Mouse (Mus musculus): ENCODE data around the gene Dcaf5.

Dcaf5 gene

GRCm38 (mm10) chr12:80407824-80408223 lies 28.6 kb downstream of the Dcaf5 start:
- DNase-seq (ENCODE audit: low spot score in 2 of 2), result peak in 1 of 2 experiments; percentile 36

- peak in 1 of 2 experiments; percentile 49 for DNase-seq (ENCODE audit: low spot score in 2 of 2)
These were observed 29.8 kb downstream of the Dcaf5 start for GRCm38 (mm10) chr12:80406650-80407049.

GRCm38 (mm10) chr12:80404139-80404538 lies 32.3 kb downstream of the Dcaf5 start:
- DNase-seq (ENCODE audit: low spot score in 2 of 2), result no peak

- DNase-seq (ENCODE audit: low spot score in 2 of 2), result no peak
These were observed 37.3 kb downstream of the Dcaf5 start for GRCm38 (mm10) chr12:80399147-80399546.

- DNase-seq (ENCODE audit: low spot score in 2 of 2), result no peak
These were observed 40.0 kb downstream of the Dcaf5 start for GRCm38 (mm10) chr12:80396397-80396796.

GRCm38 (mm10) chr12:80395270-80395669 lies 41.1 kb downstream of the Dcaf5 start:
- no peak for DNase-seq (ENCODE audit: low spot score in 2 of 2)

- no peak for DNase-seq (ENCODE audit: low spot score in 2 of 2)
These were observed 42.4 kb downstream of the Dcaf5 start for GRCm38 (mm10) chr12:80394045-80394444.

GRCm38 (mm10) chr12:80389448-80389847 lies 47.0 kb downstream of the Dcaf5 start:
- DNase-seq (ENCODE audit: low spot score in 2 of 2), result peak in 1 of 2 experiments; percentile 7

GRCm38 (mm10) chr12:80387326-80387725 lies 49.1 kb downstream of the Dcaf5 start:
- DNase-seq (ENCODE audit: low spot score in 2 of 2), result no peak

- no peak for DNase-seq (ENCODE audit: low spot score in 2 of 2)
These were observed 51.0 kb downstream of the Dcaf5 start for GRCm38 (mm10) chr12:80385361-80385760.

- DNase-seq (ENCODE audit: low spot score in 2 of 2), result no peak
These were observed 52.9 kb downstream of the Dcaf5 start for GRCm38 (mm10) chr12:80383478-80383877.

- no peak for DNase-seq (ENCODE audit: low spot score in 2 of 2)
These were observed 53.6 kb downstream of the Dcaf5 start for GRCm38 (mm10) chr12:80382794-80383193.

- peak in 1 of 2 experiments; percentile 22 for DNase-seq (ENCODE audit: low spot score in 2 of 2)
These were observed 56.5 kb downstream of the Dcaf5 start for GRCm38 (mm10) chr12:80379831-80380457.

- DNase-seq (ENCODE audit: low spot score in 2 of 2), result peak in 1 of 2 experiments; percentile 6
These were observed 57.0 kb downstream of the Dcaf5 start for GRCm38 (mm10) chr12:80379393-80379792.

GRCm38 (mm10) chr12:80377604-80378003 lies 58.8 kb downstream of the Dcaf5 start:
- DNase-seq (ENCODE audit: low spot score in 2 of 2), result no peak

GRCm38 (mm10) chr12:80375721-80376120 lies 60.7 kb downstream of the Dcaf5 start:
- no peak for DNase-seq (ENCODE audit: low spot score in 2 of 2)

- DNase-seq (ENCODE audit: low spot score in 2 of 2), result no peak
These were observed 61.7 kb downstream of the Dcaf5 start for GRCm38 (mm10) chr12:80374736-80375135.

- DNase-seq (ENCODE audit: low spot score in 2 of 2), result peak in 1 of 2 experiments; percentile 6
These were observed 63.5 kb downstream of the Dcaf5 start for GRCm38 (mm10) chr12:80372946-80373345.

GRCm38 (mm10) chr12:80367227-80367626 lies 69.2 kb downstream of the Dcaf5 start:
- DNase-seq (ENCODE audit: low spot score in 2 of 2), result no peak

- DNase-seq (ENCODE audit: low spot score in 2 of 2), result no peak
These were observed 70.4 kb downstream of the Dcaf5 start for GRCm38 (mm10) chr12:80366004-80366480.

GRCm38 (mm10) chr12:80365345-80365744 lies 71.1 kb downstream of the Dcaf5 start:
- DNase-seq (ENCODE audit: low spot score in 2 of 2), result no peak

- no peak for DNase-seq (ENCODE audit: low spot score in 2 of 2)
These were observed 74.7 kb downstream of the Dcaf5 start for GRCm38 (mm10) chr12:80361655-80362054.

GRCm38 (mm10) chr12:80360321-80360720 lies 76.1 kb downstream of the Dcaf5 start:
- DNase-seq (ENCODE audit: low spot score in 2 of 2), result no peak

- no peak for DNase-seq (ENCODE audit: low spot score in 2 of 2)
These were observed 91.6 kb downstream of the Dcaf5 start for GRCm38 (mm10) chr12:80344777-80345231.

Measured in cerebellum, postnatal 4 days (tissue).